Mouse (Mus musculus): ENCODE results near the gene Gna15.

Gna15 gene

GRCm38 (mm10) chr10:81519227-81519977 lies 4.6 kb downstream of the Gna15 start:
- TF ChIP-seq GATA4 (IDR thresholded peaks at IDR 0.05; ENCODE audit: insufficient replicate concordance, low read length) = no peak

- no peak for TF ChIP-seq GATA4 (IDR thresholded peaks at IDR 0.05; ENCODE audit: insufficient replicate concordance, low read length)
These were observed 5.5 kb downstream of the Gna15 start for GRCm38 (mm10) chr10:81518546-81518945.

GRCm38 (mm10) chr10:81517227-81517626 lies 6.8 kb downstream of the Gna15 start:
- TF ChIP-seq GATA4 (IDR thresholded peaks at IDR 0.05; ENCODE audit: insufficient replicate concordance, low read length) = no peak

GRCm38 (mm10) chr10:81513798-81514197 lies 10.2 kb downstream of the Gna15 start:
- no peak for TF ChIP-seq GATA4 (IDR thresholded peaks at IDR 0.05; ENCODE audit: insufficient replicate concordance, low read length)

- no peak for TF ChIP-seq GATA4 (IDR thresholded peaks at IDR 0.05; ENCODE audit: insufficient replicate concordance, low read length)
These were observed 13.7 kb downstream of the Gna15 start for GRCm38 (mm10) chr10:81510246-81510810.

GRCm38 (mm10) chr10:81507691-81508489 lies 16.1 kb downstream of the Gna15 start:
- no peak for TF ChIP-seq GATA4 (IDR thresholded peaks at IDR 0.05; ENCODE audit: insufficient replicate concordance, low read length)

DNA sequence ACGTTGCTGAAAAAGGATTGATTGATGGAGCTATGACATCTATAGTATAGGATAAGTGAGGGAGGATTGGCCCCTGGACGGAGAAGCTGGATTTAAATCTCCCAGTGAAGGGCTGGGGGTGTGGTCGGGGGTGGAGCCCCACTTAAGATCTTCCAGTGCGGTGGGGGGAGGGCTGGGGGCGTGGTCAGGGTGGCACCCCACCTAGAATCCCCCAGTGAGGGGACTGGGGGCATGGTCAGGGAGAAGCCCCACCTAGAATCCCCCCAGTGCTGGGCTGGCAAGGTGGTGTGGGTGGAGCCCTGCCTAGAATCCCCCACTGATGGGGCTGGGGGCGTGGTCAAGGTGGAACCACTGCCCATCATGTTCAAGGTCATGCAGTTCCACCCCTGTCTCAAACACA lies 16.9 kb downstream of the Gna15 start:
- no peak for TF ChIP-seq GATA4 (IDR thresholded peaks at IDR 0.05; ENCODE audit: insufficient replicate concordance, low read length)

DNA sequence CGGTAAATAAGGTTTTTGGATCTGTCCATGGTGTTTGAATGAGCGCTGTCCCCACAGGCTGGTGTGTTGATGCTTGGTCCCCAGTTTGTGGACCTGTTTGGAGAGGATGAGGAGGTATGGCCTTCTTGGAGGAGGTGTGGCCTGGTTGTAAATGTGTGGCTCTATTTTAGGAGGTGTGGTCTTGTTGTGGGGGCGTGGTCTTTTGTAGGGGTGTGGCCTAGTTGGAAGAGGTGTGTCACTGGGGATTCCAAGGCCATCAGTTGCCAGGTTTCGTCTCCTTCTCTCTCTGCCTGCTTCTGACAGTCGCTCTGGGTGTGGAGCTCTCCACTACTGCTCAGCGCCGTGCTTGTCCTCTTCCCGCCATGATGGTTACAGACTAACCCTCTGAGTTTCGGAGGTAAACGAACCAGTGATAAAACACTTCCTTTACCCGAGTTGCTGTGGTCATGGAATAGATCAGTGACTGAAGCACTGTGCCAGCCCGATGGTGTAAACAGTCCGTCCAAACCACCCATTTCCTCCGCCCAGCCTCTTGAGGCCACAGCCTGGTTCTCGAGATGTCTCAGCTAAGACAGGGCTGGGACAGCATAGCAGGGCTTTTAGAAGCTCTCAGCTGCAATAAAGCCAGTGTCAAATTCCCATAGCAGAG lies 18.9 kb downstream of the Gna15 start:
- TF ChIP-seq GATA4 (IDR thresholded peaks at IDR 0.05; ENCODE audit: insufficient replicate concordance, low read length) = no peak

- no peak for TF ChIP-seq GATA4 (IDR thresholded peaks at IDR 0.05; ENCODE audit: insufficient replicate concordance, low read length)
These were observed 21.4 kb downstream of the Gna15 start for GRCm38 (mm10) chr10:81502658-81503057.

DNA sequence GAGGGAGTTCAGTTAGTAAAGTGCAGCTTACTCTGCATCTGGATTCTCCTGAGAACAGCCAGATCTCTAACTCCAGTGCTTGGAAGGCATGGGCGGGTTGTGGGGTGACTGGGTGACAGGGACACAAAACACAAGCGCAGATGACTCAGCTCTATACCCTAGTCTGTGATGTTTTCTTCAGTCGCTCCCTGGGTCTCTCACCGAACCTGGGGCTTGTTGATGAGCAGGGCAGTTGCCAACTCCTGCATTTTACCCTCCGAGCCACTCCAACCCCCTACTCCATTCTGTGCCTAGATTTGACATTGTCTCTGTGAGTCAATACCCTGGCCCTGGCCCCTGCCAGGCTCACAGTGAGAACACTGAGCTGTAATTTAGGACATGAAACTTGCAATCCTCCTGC lies 22.2 kb downstream of the Gna15 start:
- TF ChIP-seq GATA4 (IDR thresholded peaks at IDR 0.05; ENCODE audit: insufficient replicate concordance, low read length) = no peak

DNA sequence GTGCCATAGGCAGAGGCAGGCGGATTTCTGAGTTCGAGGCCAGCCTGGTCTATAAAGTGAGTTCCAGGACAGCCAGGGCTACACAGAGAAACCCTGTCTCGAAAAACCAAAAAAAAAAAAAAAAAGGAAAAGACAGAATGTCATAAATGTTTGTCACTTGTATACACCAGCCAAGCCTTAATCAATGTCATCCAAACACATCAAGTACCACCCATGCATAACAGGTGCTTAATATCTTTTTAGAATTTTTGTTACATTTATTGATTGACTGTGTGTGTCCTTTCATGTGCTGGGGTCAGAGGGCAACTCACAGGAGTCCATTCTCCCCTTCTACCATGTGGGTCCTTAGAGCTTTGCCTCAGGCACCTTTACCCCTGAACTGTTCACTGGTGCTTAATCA lies 24.0 kb downstream of the Gna15 start, which contains the start of gene S1pr4:
S1pr4 (minus strand) TSS at position 101 of the 400 bp plus-strand sequence.
- TF ChIP-seq GATA4 (IDR thresholded peaks at IDR 0.05; ENCODE audit: insufficient replicate concordance, low read length) = no peak

DNA sequence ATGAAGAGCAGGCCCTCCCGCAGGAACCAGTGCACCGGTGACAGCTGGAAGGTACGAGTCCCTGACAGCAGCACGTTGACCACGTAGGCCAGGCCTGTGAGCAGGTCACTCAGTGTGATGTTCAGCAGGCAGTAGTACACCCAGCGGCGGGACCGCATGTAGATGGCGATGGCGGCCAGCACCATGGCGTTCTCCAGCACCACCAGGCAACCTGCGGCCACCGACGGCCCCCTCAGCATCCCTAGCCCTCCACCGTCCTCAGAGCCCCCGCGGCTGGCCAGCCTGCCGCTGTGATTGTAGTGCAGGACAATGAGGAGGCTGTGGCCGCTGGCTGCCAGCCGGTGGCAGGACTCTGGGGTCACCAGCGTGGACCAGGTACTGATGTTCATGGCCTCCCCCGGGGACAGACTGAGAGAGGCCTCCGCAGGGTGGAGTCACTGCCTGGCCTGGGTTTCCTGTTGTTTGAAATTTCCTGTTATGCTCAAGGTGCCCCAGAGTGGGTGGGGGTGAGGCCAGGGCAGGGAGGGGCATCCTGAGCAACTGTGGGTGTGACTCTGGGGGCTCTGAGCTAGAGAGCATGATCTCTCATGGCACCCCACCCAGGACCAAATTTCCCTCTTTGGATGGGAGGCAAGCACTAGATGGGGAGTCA lies 24.6 kb downstream of the Gna15 start:
- TF ChIP-seq GATA4 (IDR thresholded peaks at IDR 0.05; ENCODE audit: insufficient replicate concordance, low read length) = no peak

DNA sequence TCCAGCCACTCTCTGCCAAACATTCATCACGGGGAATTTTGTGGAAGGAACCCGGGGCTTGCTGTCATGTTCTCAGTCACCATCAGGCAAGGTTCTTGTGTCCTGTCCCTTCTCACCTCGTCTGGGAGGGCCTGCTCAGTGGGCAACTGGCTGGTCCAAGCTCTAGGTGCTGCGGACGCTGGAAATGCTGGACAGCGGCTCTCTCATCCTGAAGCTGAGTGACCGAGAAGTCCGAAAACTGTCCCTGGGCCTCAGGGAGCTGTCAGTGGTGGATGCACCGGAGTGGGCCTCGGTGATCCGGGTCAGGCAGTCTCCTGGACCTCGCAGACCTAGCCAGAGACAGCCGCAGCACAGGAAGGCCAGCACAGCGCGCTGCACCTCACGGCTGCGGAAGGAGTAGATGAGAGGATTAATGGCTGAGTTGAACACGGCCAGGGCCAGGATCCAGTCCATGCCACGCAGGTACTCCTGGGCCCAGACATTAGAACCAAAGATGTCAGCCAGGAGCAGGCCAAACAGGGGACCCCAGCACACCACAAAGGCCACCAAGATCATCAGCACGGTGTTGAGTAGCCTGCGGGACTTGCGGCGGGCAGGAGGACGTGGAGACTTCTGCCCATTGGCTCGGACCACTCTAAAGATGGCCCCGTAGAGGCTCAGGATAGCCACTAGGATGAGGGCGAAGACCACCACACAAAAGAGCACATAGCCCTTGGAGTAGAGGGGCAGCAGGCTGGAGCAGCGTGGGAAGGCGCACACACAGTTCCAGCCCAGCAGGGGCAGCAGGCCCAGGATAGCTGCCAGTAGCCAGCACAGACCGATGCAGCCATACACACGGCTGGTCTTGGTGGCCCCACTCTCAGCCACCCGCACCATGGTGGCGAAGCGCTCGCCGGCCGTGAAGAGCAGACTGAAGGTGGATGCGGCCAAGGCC lies 25.4 kb downstream of the Gna15 start:
- TF ChIP-seq GATA4 (IDR thresholded peaks at IDR 0.05; ENCODE audit: insufficient replicate concordance, low read length) = no peak

All from liver, adult (tissue).